In genomic region chr10:61024166-61024565, GRCm38 (mm10) we compare ENCODE assay signal across 12 mouse cellular contexts.
"Had no signal": no experiment of that assay in that cellular context is flagged by ENCODE, and none has a peak within 500 bp of the region (broad histone marks: within the 10 kb centered on the region; RNA-seq: fewer than 3 reads in every experiment).

No protein-coding gene starts in this region.

- H3K9me3 ChIP-seq: liver, embryonic 13.5 days; midbrain, embryonic 13.5 days had no signal

- DNase-seq: layer of hippocampus, adult 9-11 months; layer of hippocampus, postnatal 36 days; liver, embryonic 13.5 days; lung, adult 2 months; thymus, adult 18-20 months; thymus, postnatal 36 days had no signal

- H3K27ac ChIP-seq: layer of hippocampus, adult 2 months; left cerebral cortex, adult 2 months; liver, embryonic 13.5 days; macrophage; midbrain, embryonic 13.5 days had no signal

- H3K4me2 ChIP-seq: liver, embryonic 13.5 days; midbrain, embryonic 13.5 days had no signal

- H3K4me1 ChIP-seq: liver, embryonic 13.5 days; midbrain, embryonic 13.5 days had no signal

- ATAC-seq: inflammation-experienced regulatory T-cells, adult 6 months; intestine, embryonic 16.5 days; midbrain, embryonic 13.5 days had no signal

- H3K9ac ChIP-seq: liver, embryonic 13.5 days; midbrain, embryonic 13.5 days had no signal

- H3K36me3 ChIP-seq: liver, embryonic 13.5 days; midbrain, embryonic 13.5 days had no signal

- H3K27me3 ChIP-seq: liver, embryonic 13.5 days; midbrain, embryonic 13.5 days had no signal

- H3K4me3 ChIP-seq: layer of hippocampus, adult 2 months; left cerebral cortex, adult 2 months; liver, embryonic 13.5 days; midbrain, embryonic 13.5 days had no signal
